Mouse (Mus musculus) frontal cortex, postnatal 14 days (tissue): Measurements from ENCODE around the gene Col1a1.

Experiments used
- DNase-seq, 2 experiments: peaks; one replicate each; pipeline ENCODE4 v3.0.0; 2022; ENCODE audit warnings: low spot score in 2 of 2

Gene Col1a1

DNA sequence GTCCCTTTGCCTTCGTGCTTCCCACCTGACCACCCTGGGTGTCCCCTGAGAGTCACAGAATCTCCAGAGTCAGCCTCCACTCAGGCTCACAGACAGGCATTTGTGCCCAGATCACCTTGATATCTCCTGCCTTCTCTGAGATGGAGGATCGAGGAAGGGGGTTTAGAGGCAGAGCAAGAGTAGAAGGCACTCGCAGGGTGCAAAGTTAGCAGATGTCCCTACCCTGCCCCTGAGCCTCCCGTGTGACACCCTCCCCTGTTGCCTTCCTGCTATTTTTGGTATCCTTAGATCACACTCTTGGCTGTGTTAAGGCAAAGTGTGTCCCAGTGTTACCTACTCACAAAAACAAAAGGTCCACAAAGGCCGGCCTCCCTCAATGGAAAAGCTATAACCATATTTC, 40.2 kb downstream of the Col1a1 start, which contains the start of gene Sgca:
Gene Sgca, minus strand, starts transcription at position 129 of the 400 bp plus-strand sequence.
- DNase-seq = no peak

DNA sequence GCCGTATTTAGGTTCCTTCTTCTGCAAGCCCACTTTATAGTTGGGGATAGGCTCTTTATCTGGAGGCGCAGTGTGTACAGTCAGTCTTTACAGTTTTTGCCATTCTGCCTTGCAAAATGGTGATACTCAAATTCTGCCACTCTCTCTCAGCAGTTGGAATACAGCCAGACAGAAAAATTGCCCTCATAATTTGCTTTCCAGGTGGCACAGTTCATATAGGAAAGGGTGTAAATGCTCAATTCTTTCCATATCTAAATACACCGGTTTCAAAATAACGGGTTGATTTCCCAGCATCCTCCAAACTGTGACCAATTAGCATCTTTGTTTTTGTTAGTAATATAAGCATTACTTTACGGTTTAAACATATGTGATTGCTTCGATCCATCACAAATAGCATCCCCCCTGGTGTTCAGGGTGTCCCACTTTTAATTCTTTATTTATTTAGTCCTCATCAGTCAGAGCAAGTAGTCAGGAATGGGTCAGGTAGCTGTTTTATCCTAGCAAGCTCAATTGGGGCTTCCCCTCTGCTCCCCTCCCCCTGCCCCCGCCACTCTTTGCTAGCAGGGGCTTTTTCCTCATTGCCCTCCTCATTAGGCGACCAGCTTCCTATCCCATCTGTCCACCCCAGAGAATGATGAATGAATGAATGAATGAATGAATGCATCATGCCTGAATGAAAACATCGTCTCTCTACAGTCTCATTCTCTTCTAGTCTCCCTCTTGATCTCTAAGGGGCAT, 42.3 kb downstream of the Col1a1 start:
- DNase-seq = no peak

DNA sequence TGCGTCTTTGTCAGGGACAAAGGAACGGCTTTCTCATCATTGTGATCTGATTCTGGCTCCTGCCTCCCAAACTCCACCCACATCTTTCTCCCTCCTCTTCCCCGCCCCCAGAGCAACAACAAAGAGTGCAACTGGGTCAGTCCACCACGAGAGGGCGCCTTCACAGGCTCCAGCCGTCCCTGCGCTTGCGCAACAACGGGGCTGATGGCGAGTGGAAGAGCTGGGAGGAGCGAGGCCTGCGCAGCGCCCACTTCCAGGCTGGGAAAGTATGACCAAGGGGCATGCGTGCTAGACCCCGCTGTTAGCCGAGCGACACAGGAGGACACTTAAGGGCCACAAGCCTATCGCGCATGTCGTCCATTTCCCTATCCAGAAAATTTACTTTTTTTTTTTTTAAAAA, 42.9 kb downstream of the Col1a1 start:
- peak; percentile 94 to 96 for DNase-seq

- DNase-seq = no peak
Observed at GRCm38 (mm10) chr11:94979462-94980179, 43.6 kb downstream of the Col1a1 start.

DNA sequence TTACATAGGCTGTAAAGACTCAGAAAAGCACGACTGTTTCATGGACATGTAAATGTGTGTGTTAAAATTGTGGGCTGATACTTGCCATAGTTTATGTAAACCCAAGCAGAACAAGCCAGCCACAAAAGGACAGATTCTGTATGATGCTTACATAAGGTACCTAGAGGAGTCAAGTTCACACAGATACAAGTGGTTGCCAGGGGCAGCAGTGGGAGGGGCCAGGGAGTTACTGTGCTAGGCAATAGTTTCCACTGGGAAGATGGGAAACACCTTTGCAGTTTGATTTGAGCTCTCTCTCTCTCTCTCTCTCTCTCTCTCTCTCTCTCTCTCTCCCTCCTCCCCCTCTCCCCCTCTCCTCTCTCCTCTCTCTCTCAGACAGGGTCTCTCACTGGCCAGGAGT, 49.1 kb downstream of the Col1a1 start:
- DNase-seq = peak in 1 of 2 experiments; percentile 7

- DNase-seq = no peak
Observed at GRCm38 (mm10) chr11:94985822-94986221, 49.8 kb downstream of the Col1a1 start.

DNA sequence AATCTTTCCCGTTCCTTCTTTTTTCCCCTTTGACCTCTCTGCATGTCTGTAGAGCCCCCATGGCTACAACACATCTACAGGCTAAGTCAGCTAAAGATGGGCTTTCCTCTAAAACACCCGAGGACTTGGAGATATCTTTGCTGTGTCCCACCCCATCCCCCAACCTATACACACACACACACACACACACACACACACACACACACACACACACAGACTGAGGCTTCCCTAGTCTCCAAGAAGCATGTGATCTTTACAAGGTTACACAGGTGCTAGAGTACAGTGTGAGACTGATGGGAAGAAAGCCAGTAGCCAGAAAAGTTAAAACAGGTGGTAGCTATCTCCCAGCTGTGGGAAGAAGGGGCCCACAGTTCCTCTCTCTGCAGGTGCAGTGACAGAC, 50.4 kb downstream of the Col1a1 start:
- no peak for DNase-seq

DNA sequence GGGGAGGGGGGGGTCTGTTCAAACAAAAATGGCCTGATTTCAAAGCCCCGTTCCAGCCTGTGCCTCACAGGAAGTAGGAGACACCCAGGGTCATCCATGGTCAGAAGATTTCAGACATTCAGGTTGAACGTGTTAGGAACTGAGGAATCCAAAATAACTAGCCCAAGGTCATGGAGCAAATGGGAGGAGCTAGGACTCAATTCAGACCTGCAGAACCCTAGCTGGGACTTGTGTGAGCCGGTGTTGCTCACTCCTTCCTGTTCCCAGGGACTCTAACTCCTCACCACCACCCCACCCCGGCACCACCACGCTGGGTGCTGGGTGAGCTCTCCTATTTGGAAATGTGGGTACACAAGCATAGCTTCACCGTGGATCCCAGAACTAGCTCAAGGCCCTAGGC, 51.3 kb downstream of the Col1a1 start:
- DNase-seq = peak in 1 of 2 experiments; percentile 4

- DNase-seq = peak in 1 of 2 experiments; percentile 13
Observed at GRCm38 (mm10) chr11:94987851-94988250, 51.8 kb downstream of the Col1a1 start.

DNA sequence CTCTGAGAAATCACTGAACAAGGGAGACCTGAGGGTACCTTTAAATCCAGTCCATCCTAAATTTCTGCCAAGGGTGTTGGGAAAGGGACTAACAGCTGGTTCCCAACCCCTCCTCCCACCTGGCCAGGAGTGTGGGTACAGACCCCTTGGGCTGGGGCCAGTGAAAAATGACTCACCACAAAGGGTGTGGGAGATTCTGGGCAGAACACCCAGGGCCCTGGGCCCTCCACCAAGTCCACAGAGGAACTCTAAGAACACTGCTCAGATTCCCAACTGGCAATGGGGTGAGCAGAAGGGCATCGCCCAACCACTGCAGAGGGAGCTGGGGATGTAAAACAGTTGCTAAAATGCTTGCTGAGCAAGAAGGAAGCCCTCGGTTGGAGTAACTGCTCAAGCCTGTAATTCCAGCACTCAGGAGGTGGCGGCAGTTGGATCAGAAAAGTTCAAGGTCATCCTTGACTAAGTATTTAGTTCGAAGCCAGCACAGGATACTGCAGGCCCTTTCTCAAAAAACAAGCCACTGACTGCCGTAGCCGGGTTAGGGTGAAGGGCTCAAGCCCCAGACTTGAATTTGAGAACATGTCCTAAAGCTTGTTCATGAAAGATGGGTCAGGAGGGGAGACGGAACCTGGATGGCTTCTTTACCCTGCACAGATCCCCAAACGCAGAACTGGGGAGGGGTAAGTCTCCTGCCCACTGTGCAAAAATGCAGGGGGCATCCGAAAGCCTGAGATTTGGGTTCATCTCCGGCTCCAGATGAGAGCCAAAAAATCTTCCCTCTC, 52.9 kb downstream of the Col1a1 start:
- peak in 1 of 2 experiments; percentile 52 for DNase-seq

DNA sequence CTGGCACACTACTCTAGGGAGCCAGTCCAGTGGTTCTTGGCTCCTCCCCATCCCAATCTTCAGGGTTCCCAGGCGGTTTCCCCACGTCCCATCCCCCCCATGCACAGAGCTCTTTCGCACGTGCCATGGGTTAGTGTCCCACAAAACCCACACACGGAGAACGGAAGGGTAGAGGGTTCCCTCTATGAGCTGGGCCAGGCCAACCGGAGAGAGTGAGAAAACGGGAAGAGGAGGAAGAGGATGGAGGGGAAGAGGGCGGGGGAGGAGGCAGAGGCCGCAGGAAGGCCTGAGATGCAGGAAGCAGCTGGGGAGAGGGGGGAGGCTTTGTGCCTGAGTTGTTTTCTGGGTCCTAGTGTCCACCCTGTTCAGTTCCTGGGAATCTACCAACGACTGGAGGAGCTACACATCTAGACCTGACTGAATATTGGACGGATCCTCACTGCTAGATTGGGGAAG, 53.6 kb downstream of the Col1a1 start:
- DNase-seq = peak in 1 of 2 experiments; percentile 59

DNA sequence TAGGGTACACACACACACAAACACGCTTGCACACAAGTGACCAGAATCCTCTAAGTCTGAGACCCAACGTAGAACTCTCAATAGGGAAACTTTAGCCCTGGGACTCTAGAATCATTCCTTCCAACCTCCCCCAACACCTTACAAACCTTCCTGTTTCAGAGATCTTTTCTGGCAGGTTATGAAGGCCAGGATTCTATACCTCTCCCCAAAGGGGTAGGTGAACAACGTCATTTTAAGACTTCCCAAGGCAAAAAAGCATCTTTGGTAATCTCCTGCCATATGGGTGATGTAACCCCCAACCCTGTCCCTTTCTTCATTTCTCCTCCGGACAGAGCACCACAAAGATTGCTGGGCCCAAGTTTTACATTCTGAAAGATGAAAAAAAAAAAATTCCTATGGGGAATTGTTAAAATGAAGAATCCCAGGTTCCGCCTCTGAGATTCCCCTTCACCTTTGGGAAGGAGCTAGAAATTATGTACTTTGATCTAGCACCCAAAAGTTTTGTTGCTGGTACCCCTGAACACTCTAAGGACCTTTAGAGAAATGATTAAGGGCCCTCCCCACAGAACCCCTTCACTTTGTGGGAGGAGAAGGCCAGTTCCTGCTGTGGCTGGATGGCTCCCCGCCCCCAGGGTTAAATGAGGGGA, 54.2 kb downstream of the Col1a1 start:
- no peak for DNase-seq

- DNase-seq = peak; percentile 87 to 89
Observed at GRCm38 (mm10) chr11:94990749-94991577, 54.9 kb downstream of the Col1a1 start, which contains the start of gene Ppp1r9b. Gene Ppp1r9b (plus strand): TSS chr11:94991035.

- DNase-seq = no peak
Observed at GRCm38 (mm10) chr11:94991641-94992479, 55.8 kb downstream of the Col1a1 start.

DNA sequence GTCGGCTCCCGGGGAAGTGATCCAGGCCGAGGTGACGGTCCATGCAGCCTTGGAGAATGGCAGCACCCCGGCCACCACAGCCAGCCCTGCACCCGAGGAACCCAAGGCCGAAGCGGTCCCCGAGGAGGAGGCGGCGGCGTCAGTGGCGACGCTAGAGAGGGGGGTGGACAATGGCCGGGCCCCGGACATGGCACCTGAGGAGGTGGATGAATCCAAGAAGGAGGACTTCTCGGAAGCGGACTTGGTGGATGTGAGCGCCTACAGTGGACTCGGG, 56.4 kb downstream of the Col1a1 start:
- no peak for DNase-seq

DNA sequence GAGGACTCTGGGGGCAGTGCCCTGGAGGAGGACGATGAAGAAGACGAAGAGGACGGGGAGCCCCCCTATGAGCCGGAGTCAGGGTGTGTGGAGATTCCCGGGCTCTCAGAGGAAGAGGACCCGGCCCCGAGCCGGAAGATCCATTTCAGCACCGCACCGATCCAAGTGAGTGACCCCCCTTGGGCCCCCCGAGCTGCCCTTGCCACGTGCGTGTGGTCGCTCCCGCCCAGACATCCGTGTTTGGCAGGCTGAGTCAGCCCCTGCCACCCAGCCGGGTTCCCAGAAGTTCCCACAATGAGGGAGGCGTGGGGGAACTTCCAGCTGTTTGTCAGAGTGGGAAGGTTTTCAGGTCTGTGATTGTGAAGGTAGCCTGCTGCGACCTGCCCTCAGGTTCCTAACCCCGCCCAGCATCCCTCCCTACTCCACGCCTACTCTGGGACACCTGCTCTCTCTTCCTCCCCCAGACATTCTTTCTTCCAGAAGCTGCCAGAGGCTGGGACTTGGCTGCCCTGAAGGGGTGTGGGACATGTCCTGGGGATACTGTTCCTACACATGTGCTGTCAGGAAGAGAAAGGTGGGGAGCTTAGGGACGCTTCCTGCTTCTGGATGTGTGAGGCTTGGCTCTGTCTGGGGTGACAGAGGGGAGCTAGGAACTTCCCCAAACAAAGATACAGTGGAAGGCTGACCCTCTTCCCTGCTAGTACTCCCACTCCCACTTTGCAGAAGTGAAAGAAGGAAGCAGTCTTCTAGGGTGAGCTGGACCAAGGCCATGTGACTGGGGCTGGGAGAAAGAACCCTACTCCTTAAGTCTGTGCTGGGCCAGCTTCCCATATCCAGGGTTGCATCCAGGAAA, 57.0 kb downstream of the Col1a1 start:
- no peak for DNase-seq

- DNase-seq = no peak
Observed at GRCm38 (mm10) chr11:94994208-94994814, 58.3 kb downstream of the Col1a1 start.

- DNase-seq = no peak
Observed at GRCm38 (mm10) chr11:94994947-94995772, 59.1 kb downstream of the Col1a1 start.
